Mouse (Mus musculus): ENCODE data around the gene Gm20604. TPM values are rescaled to one million over a fixed set of nuclear protein-coding genes. Genes with fewer than 3 reads are reported as not detected.
A peak's percentile ranks its signal among the peaks of the same experiment; 100 is the strongest.

The Gm20604 gene
- total RNA-seq (2021), result 10 to 100 TPM; 15.0 to 16.9 TPM

GRCm38 (mm10) chr12:102758403-102758756 is at the start of gene Gm20604:
TSS of gene Gm20604 (minus strand) at chr12:102758672.
- DNase-seq, result no peak

GRCm38 (mm10) chr12:102799528-102799927 is 41.1 kb upstream of the Gm20604 start:
- no peak for DNase-seq

GRCm38 (mm10) chr12:102787927-102788326 is 29.5 kb upstream of the Gm20604 start:
- no peak for DNase-seq

- DNase-seq, result peak; percentile 44 to 45
Observed at GRCm38 (mm10) chr12:102785593-102785985, 27.1 kb upstream of the Gm20604 start.

GRCm38 (mm10) chr12:102784899-102785592 is 26.6 kb upstream of the Gm20604 start:
- no peak for DNase-seq

GRCm38 (mm10) chr12:102782841-102783240 is 24.4 kb upstream of the Gm20604 start:
- DNase-seq, result no peak

- DNase-seq, result no peak
Observed at GRCm38 (mm10) chr12:102779452-102779851, 21.0 kb upstream of the Gm20604 start.

- DNase-seq, result no peak
Observed at GRCm38 (mm10) chr12:102778151-102778550, 19.7 kb upstream of the Gm20604 start.

- no peak for DNase-seq
Observed at GRCm38 (mm10) chr12:102776035-102776434, 17.6 kb upstream of the Gm20604 start.

- DNase-seq, result no peak
Observed at GRCm38 (mm10) chr12:102772676-102773075, 14.2 kb upstream of the Gm20604 start.

GRCm38 (mm10) chr12:102771601-102772000 is 13.1 kb upstream of the Gm20604 start:
- no peak for DNase-seq

- no peak for DNase-seq
Observed at GRCm38 (mm10) chr12:102769000-102769399, 10.5 kb upstream of the Gm20604 start.

GRCm38 (mm10) chr12:102763696-102764095 is 5.2 kb upstream of the Gm20604 start:
- DNase-seq, result no peak

- no peak for DNase-seq
Observed at GRCm38 (mm10) chr12:102761668-102762067, 3.2 kb upstream of the Gm20604 start.

- DNase-seq, result no peak
Observed at GRCm38 (mm10) chr12:102758936-102759335, 464 bp upstream of the Gm20604 start.

GRCm38 (mm10) chr12:102757689-102758402 is 626 bp downstream of the Gm20604 start, which contains the start of the genes Gm28051, Gon7 and Ubr7:
TSS of gene Gm28051 (minus strand) at chr12:102757765.
TSS of gene Gon7 (minus strand) at chr12:102757803.
TSS of gene Ubr7 (plus strand) at chr12:102757967.
- DNase-seq, result peak; percentile 96 to 97

- DNase-seq, result no peak
Observed at GRCm38 (mm10) chr12:102757055-102757688, 1.3 kb downstream of the Gm20604 start.

- DNase-seq, result no peak
Observed at GRCm38 (mm10) chr12:102756304-102756703, 2.2 kb downstream of the Gm20604 start.

- no peak for DNase-seq
Observed at GRCm38 (mm10) chr12:102748256-102748655, 10.2 kb downstream of the Gm20604 start.

GRCm38 (mm10) chr12:102744839-102745238 is 13.6 kb downstream of the Gm20604 start:
- DNase-seq, result no peak

- peak; percentile 89 for DNase-seq
Observed at GRCm38 (mm10) chr12:102743589-102744574, 14.6 kb downstream of the Gm20604 start, which contains the start of the genes Moap1 and Tmem251. TSS of gene Moap1 (minus strand) at chr12:102743661. TSS of gene Tmem251 (plus strand) at chr12:102743762.
